Mouse (Mus musculus) spleen, postnatal 0 days (tissue): ENCODE measurements around the gene Rnls. TPM values are rescaled to one million over a fixed set of nuclear protein-coding genes. Genes with fewer than 3 reads are reported as not detected.

Experiments
- polyA plus RNA-seq: library from polyadenylated mRNA; unstranded; fragments of >200 nt; fragmentation: Nextera tagmentation; extraction: Ambion mirVana; gene quantifications from 2 replicates; pipeline ENCODE4 v1.2.1, GENCODE M21; 2015

Gene Rnls
- 2.9 and 3.3 TPM in 2 replicates for polyA plus RNA-seq

DNA sequence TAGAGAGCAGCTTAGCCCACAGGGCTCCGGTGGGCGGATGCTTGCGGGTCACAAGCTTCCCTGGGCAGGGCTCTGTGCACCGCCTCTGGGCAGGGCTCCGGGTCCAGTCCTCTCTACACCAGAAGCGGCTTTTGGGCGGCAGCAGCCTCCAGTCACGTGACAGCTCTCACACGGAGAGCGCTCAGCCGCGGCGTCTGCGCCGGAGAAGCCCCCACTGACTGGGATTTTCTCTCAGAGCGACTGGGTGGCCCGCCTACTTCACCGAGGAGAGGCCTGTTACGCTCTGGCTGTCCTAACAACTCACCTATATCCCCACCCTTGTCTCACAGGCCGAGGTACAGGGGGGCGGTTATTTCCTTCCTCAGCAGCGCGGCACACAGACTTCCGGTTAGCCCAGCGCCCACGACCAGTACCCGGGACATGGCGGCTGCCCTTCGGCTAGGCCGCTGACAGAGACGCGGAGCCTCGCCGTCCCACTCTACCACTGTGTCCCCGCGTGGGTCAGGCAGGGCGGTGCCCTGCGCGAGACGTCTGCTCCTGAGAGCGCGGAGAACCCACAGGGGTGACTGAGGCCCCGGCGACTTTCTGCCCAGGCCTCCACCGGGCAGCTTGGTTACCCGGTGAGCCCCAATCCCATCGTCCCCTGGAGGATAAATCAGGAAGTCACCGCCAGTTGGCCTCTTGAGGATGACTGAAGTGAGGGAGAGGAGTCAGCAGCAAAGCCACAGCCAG, at the start of gene Rnls:
Rnls (minus strand) TSS at position 645 of the 732 bp plus-strand sequence.

Other genes with a start within 250 kb of the Rnls start
- gene Lipo4, start 125.5 kb upstream of the Rnls start, polyA plus RNA-seq: not detected in 2 replicates
- gene Gm8978, start 233.0 kb upstream of the Rnls start, polyA plus RNA-seq: not detected in 2 replicates